Mouse (Mus musculus) small intestine, adult 2 months (tissue): Measurements from ENCODE around the gene Gm6880.

ENCODE experiments used
- CTCF ChIP-seq: fragments of 200-500 bp; IDR thresholded peaks from 2 replicates; pipeline ENCODE4 v1.5.1; 2012; ENCODE audit warnings: low read depth, mild to moderate bottlenecking, control low read depth, inconsistent platforms, low read length, moderate library complexity, mixed read lengths; ENCODE audit not compliant: insufficient replicate concordance, insufficient read length; ENCODE audit errors: extremely low read depth
- POLR2A ChIP-seq: fragments of 200-500 bp; IDR thresholded peaks from 2 replicates; pipeline ENCODE4 v1.6.1; 2012; ENCODE audit warnings: low read depth, mild to moderate bottlenecking, control low read depth, inconsistent platforms, low read length, moderate library complexity

DNA sequence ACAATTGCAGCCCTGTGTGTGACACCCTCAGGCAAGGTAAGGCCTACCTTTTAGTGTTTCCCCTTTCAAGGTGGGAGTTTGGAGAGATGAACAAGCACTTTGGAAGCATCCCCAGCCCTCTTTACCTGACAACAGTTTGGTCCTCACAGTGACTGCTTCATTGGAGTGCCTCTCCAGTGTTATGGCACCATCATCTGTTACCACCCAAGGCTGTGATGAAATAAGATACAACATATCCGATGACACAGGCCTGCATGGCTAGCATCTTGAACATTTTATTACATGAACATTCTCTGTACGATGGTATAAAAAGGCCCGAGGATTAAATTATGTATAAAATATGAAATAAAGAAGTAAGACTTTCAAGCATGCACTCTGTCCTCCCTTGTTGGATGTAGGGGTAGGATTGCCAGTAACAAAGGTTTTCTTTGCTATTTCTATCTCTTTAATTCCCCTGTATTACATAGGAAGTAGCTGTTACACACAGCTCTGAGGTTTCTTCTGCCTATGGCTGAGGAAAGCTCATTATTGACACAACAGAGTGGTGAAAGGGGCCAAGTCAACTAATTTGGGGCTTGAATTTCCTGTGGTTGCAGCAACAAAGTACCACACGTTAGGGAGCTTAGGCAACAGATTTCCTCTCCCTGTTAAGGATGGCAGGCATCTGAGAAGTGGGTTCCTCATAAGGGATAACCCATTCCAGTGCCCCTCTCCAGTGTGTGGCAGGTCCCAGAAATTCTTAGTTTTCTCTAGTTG is 29.9 kb downstream of the Gm6880 start:
- TF ChIP-seq POLR2A = no peak
- no peak for TF ChIP-seq CTCF
